Mouse (Mus musculus): ENCODE results near the gene Leprot.

The Leprot gene

GRCm38 (mm10) chr4:101664160-101664750, 16.7 kb downstream of the Leprot start:
- DNase-seq (ENCODE audit: low spot score in 2 of 2) = peak in 1 of 2 experiments; percentile 41

- DNase-seq (ENCODE audit: low spot score in 2 of 2) = no peak
These were observed 17.2 kb downstream of the Leprot start for GRCm38 (mm10) chr4:101664766-101665165.

- no peak for DNase-seq (ENCODE audit: low spot score in 2 of 2)
These were observed 21.6 kb downstream of the Leprot start for GRCm38 (mm10) chr4:101669161-101669560.

GRCm38 (mm10) chr4:101669811-101670210, 22.3 kb downstream of the Leprot start:
- no peak for DNase-seq (ENCODE audit: low spot score in 2 of 2)

GRCm38 (mm10) chr4:101674790-101675189, 27.3 kb downstream of the Leprot start:
- no peak for DNase-seq (ENCODE audit: low spot score in 2 of 2)

GRCm38 (mm10) chr4:101675726-101676125, 28.2 kb downstream of the Leprot start:
- no peak for DNase-seq (ENCODE audit: low spot score in 2 of 2)

GRCm38 (mm10) chr4:101682620-101683019, 35.1 kb downstream of the Leprot start:
- no peak for DNase-seq (ENCODE audit: low spot score in 2 of 2)

GRCm38 (mm10) chr4:101683086-101683485, 35.6 kb downstream of the Leprot start:
- no peak for DNase-seq (ENCODE audit: low spot score in 2 of 2)

- DNase-seq (ENCODE audit: low spot score in 2 of 2) = no peak
These were observed 37.3 kb downstream of the Leprot start for GRCm38 (mm10) chr4:101684821-101685220.

GRCm38 (mm10) chr4:101686227-101686810, 38.8 kb downstream of the Leprot start:
- no peak for DNase-seq (ENCODE audit: low spot score in 2 of 2)

GRCm38 (mm10) chr4:101689241-101689640, 41.7 kb downstream of the Leprot start:
- DNase-seq (ENCODE audit: low spot score in 2 of 2) = no peak

- DNase-seq (ENCODE audit: low spot score in 2 of 2) = no peak
These were observed 42.1 kb downstream of the Leprot start for GRCm38 (mm10) chr4:101689645-101690044.

- DNase-seq (ENCODE audit: low spot score in 2 of 2) = no peak
These were observed 45.4 kb downstream of the Leprot start for GRCm38 (mm10) chr4:101692892-101693291.

GRCm38 (mm10) chr4:101694529-101694928, 47.0 kb downstream of the Leprot start:
- DNase-seq (ENCODE audit: low spot score in 2 of 2) = no peak

GRCm38 (mm10) chr4:101697236-101697635, 49.7 kb downstream of the Leprot start:
- no peak for DNase-seq (ENCODE audit: low spot score in 2 of 2)

GRCm38 (mm10) chr4:101699423-101699822, 51.9 kb downstream of the Leprot start:
- DNase-seq (ENCODE audit: low spot score in 2 of 2) = no peak

- DNase-seq (ENCODE audit: low spot score in 2 of 2) = no peak
These were observed 53.5 kb downstream of the Leprot start for GRCm38 (mm10) chr4:101700892-101701640.

GRCm38 (mm10) chr4:101705325-101705724, 57.8 kb downstream of the Leprot start:
- DNase-seq (ENCODE audit: low spot score in 2 of 2) = no peak

- no peak for DNase-seq (ENCODE audit: low spot score in 2 of 2)
These were observed 59.7 kb downstream of the Leprot start for GRCm38 (mm10) chr4:101707234-101707633.

- no peak for DNase-seq (ENCODE audit: low spot score in 2 of 2)
These were observed 60.4 kb downstream of the Leprot start for GRCm38 (mm10) chr4:101707953-101708352.

All from spleen, postnatal 36 days (tissue).